Mouse (Mus musculus) fat pad, adult 2 months (tissue): ENCODE measurements around the gene Swi5.
"Not testable (repeated sequence)": the region's sequence is repeated elsewhere in the genome, so short reads cannot be mapped to it uniquely, and the experiment has no call there.

Source experiments
- DNase-seq: peaks from one replicate; pipeline ENCODE4 v3.0.0-alpha.2; 2011; ENCODE audit warnings: low read depth, low spot score; ENCODE audit errors: extremely low read depth

Gene Swi5

GRCm38 (mm10) chr2:32311443-32312317 is 23.8 kb upstream of the Swi5 start:
- DNase-seq, result no peak

GRCm38 (mm10) chr2:32310096-32310845 is 22.4 kb upstream of the Swi5 start:
- DNase-seq, result no peak

GRCm38 (mm10) chr2:32308870-32309568 is 21.1 kb upstream of the Swi5 start:
- no peak for DNase-seq

GRCm38 (mm10) chr2:32307941-32308760 is 20.3 kb upstream of the Swi5 start:
- no peak for DNase-seq

GRCm38 (mm10) chr2:32307247-32307798 is 19.4 kb upstream of the Swi5 start:
- no peak for DNase-seq

- DNase-seq, result no peak
Measured at GRCm38 (mm10) chr2:32306176-32306575, 18.3 kb upstream of the Swi5 start.

GRCm38 (mm10) chr2:32305668-32306067 is 17.8 kb upstream of the Swi5 start:
- no peak for DNase-seq

- DNase-seq, result no peak
Measured at GRCm38 (mm10) chr2:32304145-32304832, 16.4 kb upstream of the Swi5 start.

- DNase-seq, result no peak
Measured at GRCm38 (mm10) chr2:32302952-32303351, 15.1 kb upstream of the Swi5 start.

GRCm38 (mm10) chr2:32299469-32299868 is 11.6 kb upstream of the Swi5 start:
- no peak for DNase-seq

- DNase-seq, result not testable (repeated sequence)
Measured at GRCm38 (mm10) chr2:32295842-32296241, 8.0 kb upstream of the Swi5 start.

GRCm38 (mm10) chr2:32295285-32295684 is 7.4 kb upstream of the Swi5 start:
- DNase-seq, result no peak

GRCm38 (mm10) chr2:32294348-32294747 is 6.5 kb upstream of the Swi5 start:
- DNase-seq, result no peak

GRCm38 (mm10) chr2:32289578-32289977 is 1.7 kb upstream of the Swi5 start:
- no peak for DNase-seq

- no peak for DNase-seq
Measured at GRCm38 (mm10) chr2:32288371-32288931, 576 bp upstream of the Swi5 start.

- no peak for DNase-seq
Measured at GRCm38 (mm10) chr2:32287334-32287840, 488 bp downstream of the Swi5 start, which contains the start of gene Golga2. Golga2 (plus strand) TSS chr2:32287384.

GRCm38 (mm10) chr2:32283986-32284385 is 3.9 kb downstream of the Swi5 start:
- DNase-seq, result no peak

GRCm38 (mm10) chr2:32282727-32283126 is 5.1 kb downstream of the Swi5 start:
- no peak for DNase-seq

- DNase-seq, result no peak
Measured at GRCm38 (mm10) chr2:32282289-32282688, 5.6 kb downstream of the Swi5 start.
